Comparison of ENCODE assay signal across 8 mouse cellular contexts in the genomic region with DNA sequence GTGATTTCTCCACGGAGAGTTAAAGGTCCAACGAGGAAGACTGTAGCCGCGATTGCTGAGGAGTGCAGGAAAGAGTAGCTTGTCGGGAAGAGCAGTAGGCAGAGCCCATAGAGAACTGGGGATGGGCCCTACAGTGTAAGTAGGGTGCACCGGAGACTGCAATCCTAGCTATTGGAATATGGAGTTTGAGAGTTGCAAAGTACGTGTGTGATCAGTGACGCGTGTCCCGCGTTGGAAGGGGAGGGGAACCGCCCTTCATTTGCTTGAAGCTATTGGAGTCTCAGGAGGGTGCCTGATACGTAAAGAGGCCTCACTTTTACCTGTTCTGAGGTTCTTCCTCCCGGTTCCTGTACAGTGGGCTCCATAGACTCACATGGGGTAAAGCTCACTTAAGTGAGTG. TPM values are rescaled to one million over a fixed set of nuclear protein-coding genes. Genes with fewer than 3 reads are reported as not detected.
A peak's percentile ranks its signal among the peaks of the same experiment; 100 is the strongest.
DNase-seq lines count a peak whose midpoint lies in the region; ATAC-seq and TF ChIP-seq lines count a peak whose summit lies in the region.

No protein-coding gene starts in this region.

- H3K4me1 ChIP-seq in heart, postnatal 0 days (ENCODE audit: control insufficient read depth, insufficient read depth), result peaks cover 14% of the 10 kb centered on the region
- peaks cover 15% of the 10 kb centered on the region for H3K4me1 ChIP-seq in hindbrain, postnatal 0 days (ENCODE audit: insufficient read depth, low read length)
- peaks cover 17% of the 10 kb centered on the region for H3K4me1 ChIP-seq in midbrain, embryonic 14.5 days (ENCODE audit: control insufficient read depth, insufficient read depth, low read length)

- no peaks in the 10 kb centered on the region for H3K9me3 ChIP-seq in heart, postnatal 0 days (replicated peaks; ENCODE audit: control insufficient read depth, low read length)
- H3K9me3 ChIP-seq in hindbrain, postnatal 0 days (ENCODE audit: low read length), result no peaks in the 10 kb centered on the region
- no peaks in the 10 kb centered on the region for H3K9me3 ChIP-seq in midbrain, embryonic 14.5 days (ENCODE audit: control insufficient read depth, low read length)

- TF ChIP-seq CTCF in heart, postnatal 0 days (IDR thresholded peaks at IDR 0.05; ENCODE audit: low read depth), result no peak
- TF ChIP-seq CTCF in hindbrain, postnatal 0 days (IDR thresholded peaks at IDR 0.05; ENCODE audit: low read depth), result no peak

- H3K4me3 ChIP-seq in heart, postnatal 0 days (ENCODE audit: low read depth, low read length), result peak overlapping the region; percentile 87
- peak overlapping the region; percentile 88 for H3K4me3 ChIP-seq in hindbrain, postnatal 0 days (ENCODE audit: low read length)
- H3K4me3 ChIP-seq in midbrain, embryonic 14.5 days (replicated peaks; ENCODE audit: low read depth, low read length), result peak overlapping the region; percentile 91

- intact Hi-C loops in heart, postnatal 10 days (cut with DNase I), result no loop called here

- H3K4me2 ChIP-seq in heart, postnatal 0 days (ENCODE audit: low read depth, low read length), result peak overlapping the region; percentile 95
- H3K4me2 ChIP-seq in hindbrain, postnatal 0 days (ENCODE audit: low read depth, low read length), result peak overlapping the region; percentile 97
- peak overlapping the region; percentile 96 for H3K4me2 ChIP-seq in midbrain, embryonic 14.5 days (ENCODE audit: low read length)

- no peaks in the 10 kb centered on the region for H3K27me3 ChIP-seq in heart, postnatal 0 days (ENCODE audit: control insufficient read depth, insufficient read depth, low read length)
- H3K27me3 ChIP-seq in hindbrain, postnatal 0 days (ENCODE audit: insufficient read depth, low read length), result no peaks in the 10 kb centered on the region
- no peaks in the 10 kb centered on the region for H3K27me3 ChIP-seq in midbrain, embryonic 14.5 days (ENCODE audit: control insufficient read depth, insufficient read depth, low read length)

- no peak overlapping the region for H3K27ac ChIP-seq in heart, postnatal 0 days (ENCODE audit: low read depth)
- no peak overlapping the region for H3K27ac ChIP-seq in hindbrain, postnatal 0 days
- no peak overlapping the region for H3K27ac ChIP-seq in midbrain, embryonic 14.5 days (replicated peaks; ENCODE audit: low read depth, low read length)

- H3K36me3 ChIP-seq in heart, postnatal 0 days (replicated peaks; ENCODE audit: control insufficient read depth, insufficient read depth, low read length), result peaks cover 12% of the 10 kb centered on the region; the same call in 1 of the 2 replicates
- peaks cover 19% of the 10 kb centered on the region for H3K36me3 ChIP-seq in hindbrain, postnatal 0 days (ENCODE audit: insufficient read depth, low read length)
- H3K36me3 ChIP-seq in midbrain, embryonic 14.5 days (ENCODE audit: control insufficient read depth, insufficient read depth, low read length), result peaks cover 19% of the 10 kb centered on the region

- H3K9ac ChIP-seq in heart, postnatal 0 days (replicated peaks; ENCODE audit: low read depth, low read length), result 0 out of 2 replicates have a peak overlapping the region, but pooled peaks have one; percentile 67
- peak overlapping the region; percentile 80 for H3K9ac ChIP-seq in hindbrain, postnatal 0 days (replicated peaks; ENCODE audit: low read length)
- peak overlapping the region; percentile 85 for H3K9ac ChIP-seq in midbrain, embryonic 14.5 days (replicated peaks; ENCODE audit: low read length)

- WGBS in heart, postnatal 0 days, result 30% methylated on average over 14 of the region's 14 CpGs
- WGBS in hindbrain, postnatal 0 days, result 18% methylated on average over 14 of the region's 14 CpGs
- WGBS in midbrain, embryonic 14.5 days, result 13% methylated on average over 14 of the region's 14 CpGs

- no peak for ATAC-seq in heart, postnatal 0 days (ENCODE audit: insufficient read depth, low read depth)
- ATAC-seq in hindbrain, postnatal 0 days, result no peak
- ATAC-seq in midbrain, embryonic 14.5 days (ENCODE audit: low FRiP score, low TSS enrichment), result no peak

- DNase-seq in heart, postnatal 0 days (ENCODE audit: low spot score), result no peak
- DNase-seq in heart, postnatal 10 days, result no peak
- DNase-seq in ZHBTc4 (ENCODE audit: low read depth, low spot score), result peak; percentile 39
- DNase-seq in hindbrain, postnatal 0 days (ENCODE audit: low spot score), result no peak
- no peak for DNase-seq in midbrain, embryonic 14.5 days
- no peak for DNase-seq in right cerebral cortex, postnatal 10 days (ENCODE audit: low spot score in 2 of 2)
- no peak for DNase-seq in right cerebral cortex, postnatal 36 days (ENCODE audit: low spot score in 2 of 2)
- no peak for DNase-seq in layer of hippocampus, adult 9-10 months (ENCODE audit: low spot score)

- TF ChIP-seq EP300 in heart, postnatal 0 days (IDR thresholded peaks at IDR 0.05; ENCODE audit: low read depth), result no peak

RNA-seq across cellular contexts. Expression of a gene that starts 1.2 kb away (rescaled TPM):
- total RNA-seq in heart, postnatal 0 days (2014; rRNA removed; ENCODE audit: low replicate concordance), result 62.5 and 67.1 TPM in 2 replicates
- polyA plus RNA-seq in heart, postnatal 0 days (2015; fragmentation: Nextera tagmentation; extraction: Ambion mirVana), result 65.3 and 66.4 TPM in 2 replicates
- 10 to 100 TPM; 33.6 to 37.2 TPM for total RNA-seq in heart, postnatal 10 days (2021)
- 58.5 and 73.3 TPM in 2 replicates for total RNA-seq in hindbrain, postnatal 0 days (2014; rRNA removed)
- polyA plus RNA-seq in hindbrain, postnatal 0 days (2015; fragmentation: Nextera tagmentation; extraction: Ambion mirVana), result 67.6 and 69.2 TPM in 2 replicates
- polyA plus RNA-seq in midbrain, embryonic 14.5 days (2014; fragmentation: Nextera tagmentation; extraction: Ambion mirVana), result 55.7 and 64.2 TPM in 2 replicates

RNA-seq across cellular contexts. Expression of a gene that starts 1.2 kb away (rescaled TPM):
- total RNA-seq in heart, postnatal 0 days (2014; rRNA removed; ENCODE audit: low replicate concordance), result 6.8 and 20.6 TPM in 2 replicates
- 7.7 and 8.3 TPM in 2 replicates for polyA plus RNA-seq in heart, postnatal 0 days (2015; fragmentation: Nextera tagmentation; extraction: Ambion mirVana)
- total RNA-seq in heart, postnatal 10 days (2021), result 1 to 10 TPM; 5.7 to 6.4 TPM
- 23.1 and 23.5 TPM in 2 replicates for total RNA-seq in hindbrain, postnatal 0 days (2014; rRNA removed)
- polyA plus RNA-seq in hindbrain, postnatal 0 days (2015; fragmentation: Nextera tagmentation; extraction: Ambion mirVana), result 13.3 and 13.7 TPM in 2 replicates
- 10.6 and 11.5 TPM in 2 replicates for polyA plus RNA-seq in midbrain, embryonic 14.5 days (2014; fragmentation: Nextera tagmentation; extraction: Ambion mirVana)

RNA-seq across cellular contexts. Expression of a gene that starts 40.7 kb away (rescaled TPM):
- 31.3 and 43.4 TPM in 2 replicates for total RNA-seq in heart, postnatal 0 days (2014; rRNA removed; ENCODE audit: low replicate concordance)
- 41.5 and 45.1 TPM in 2 replicates for polyA plus RNA-seq in heart, postnatal 0 days (2015; fragmentation: Nextera tagmentation; extraction: Ambion mirVana)
- 10 to 100 TPM; 34.6 to 38.9 TPM for total RNA-seq in heart, postnatal 10 days (2021)
- 23.7 and 29.7 TPM in 2 replicates for total RNA-seq in hindbrain, postnatal 0 days (2014; rRNA removed)
- polyA plus RNA-seq in hindbrain, postnatal 0 days (2015; fragmentation: Nextera tagmentation; extraction: Ambion mirVana), result 75.9 and 77.3 TPM in 2 replicates
- polyA plus RNA-seq in midbrain, embryonic 14.5 days (2014; fragmentation: Nextera tagmentation; extraction: Ambion mirVana), result 76.5 and 81.1 TPM in 2 replicates

RNA-seq across cellular contexts. Expression of a gene that starts 40.7 kb away (rescaled TPM):
- 41.5 and 48.4 TPM in 2 replicates for total RNA-seq in heart, postnatal 0 days (2014; rRNA removed; ENCODE audit: low replicate concordance)
- polyA plus RNA-seq in heart, postnatal 0 days (2015; fragmentation: Nextera tagmentation; extraction: Ambion mirVana), result 24.0 and 25.3 TPM in 2 replicates
- total RNA-seq in heart, postnatal 10 days (2021), result 10 to 100 TPM; 48.5 to 48.7 TPM
- 66.6 and 71.0 TPM in 2 replicates for total RNA-seq in hindbrain, postnatal 0 days (2014; rRNA removed)
- 41.3 and 44.4 TPM in 2 replicates for polyA plus RNA-seq in hindbrain, postnatal 0 days (2015; fragmentation: Nextera tagmentation; extraction: Ambion mirVana)
- 33.5 and 35.2 TPM in 2 replicates for polyA plus RNA-seq in midbrain, embryonic 14.5 days (2014; fragmentation: Nextera tagmentation; extraction: Ambion mirVana)

RNA-seq across cellular contexts. Expression of a gene that starts 40.7 kb away (rescaled TPM):
- 80.6 and 120 TPM in 2 replicates for total RNA-seq in heart, postnatal 0 days (2014; rRNA removed; ENCODE audit: low replicate concordance)
- polyA plus RNA-seq in heart, postnatal 0 days (2015; fragmentation: Nextera tagmentation; extraction: Ambion mirVana), result 34.5 and 41.0 TPM in 2 replicates
- 100 to 1,000 TPM; 124 to 125 TPM for total RNA-seq in heart, postnatal 10 days (2021)
- total RNA-seq in hindbrain, postnatal 0 days (2014; rRNA removed), result 180 and 184 TPM in 2 replicates
- polyA plus RNA-seq in hindbrain, postnatal 0 days (2015; fragmentation: Nextera tagmentation; extraction: Ambion mirVana), result 55.4 and 65.4 TPM in 2 replicates
- polyA plus RNA-seq in midbrain, embryonic 14.5 days (2014; fragmentation: Nextera tagmentation; extraction: Ambion mirVana), result 83.3 and 97.3 TPM in 2 replicates
